Mouse (Mus musculus) thymus, adult 2 months (tissue): ENCODE measurements around the gene Dnah17. TPM values are rescaled to one million over a fixed set of nuclear protein-coding genes. Genes with fewer than 3 reads are reported as not detected.

Experiments
- DNase-seq: peaks from one replicate; pipeline ENCODE4 v3.0.0; 2021
- H3K27ac ChIP-seq: fragments of 200-500 bp; 2 replicates; pipeline ENCODE4 v1.5.1; 2012; ENCODE audit warnings: low read length, control low read depth; ENCODE audit not compliant: control insufficient read depth, insufficient read depth
- H3K27me3 ChIP-seq: fragments of 200-500 bp; 2 replicates; pipeline ENCODE4 v1.6.1; 2012; ENCODE audit warnings: mild to moderate bottlenecking, low read length, moderate library complexity, mixed read lengths; ENCODE audit not compliant: control insufficient read depth, insufficient read depth
- H3K36me3 ChIP-seq: fragments of 200-500 bp; 2 replicates; pipeline ENCODE4 v1.6.1; 2012; ENCODE audit warnings: mild to moderate bottlenecking, low read length, moderate library complexity; ENCODE audit not compliant: control insufficient read depth, insufficient read depth
- H3K4me1 ChIP-seq: fragments of 200-500 bp; replicated peaks from 2 replicates; pipeline ENCODE4 v1.6.1; 2012; ENCODE audit warnings: low read length; ENCODE audit not compliant: control insufficient read depth, insufficient read depth
- H3K4me3 ChIP-seq: fragments of 200-500 bp; 2 replicates; pipeline ENCODE4 v1.5.1; 2012; ENCODE audit warnings: mild to moderate bottlenecking, low read length, control low read depth, moderate library complexity; ENCODE audit not compliant: control insufficient read depth, insufficient read depth
- CTCF ChIP-seq: fragments of 200-500 bp; IDR thresholded peaks from 2 replicates; pipeline ENCODE4 v1.5.1; 2012; ENCODE audit warnings: mild to moderate bottlenecking, control low read depth, low read length, moderate library complexity, borderline replicate concordance; ENCODE audit not compliant: control insufficient read depth, poor library complexity, insufficient read depth; ENCODE audit errors: extremely low read depth
- POLR2A ChIP-seq: fragments of 200-500 bp; IDR thresholded peaks from 2 replicates; pipeline ENCODE4 v1.6.1; 2012; ENCODE audit warnings: mild to moderate bottlenecking, low read length, control low read depth, moderate library complexity; ENCODE audit not compliant: control insufficient read depth, poor library complexity, insufficient read depth; ENCODE audit errors: extremely low read depth
- WGBS: fragments of 180-500 bp; shearing (Covaris S2); methylation state at CpG from one replicate; pipeline ENCODE4 v1.1.7; 2018; 5-methylcytosine and 5-hydroxymethylcytosine counted together
- polyA plus RNA-seq: library from polyadenylated mRNA; depleted of rRNA; stranded (reverse); fragments of >200 nt; gene quantifications from 2 replicates; pipeline ENCODE4 v1.2.3, GENCODE M21; 2012

Dnah17 gene
- polyA plus RNA-seq, 1 experiment: 2.3 TPM

GRCm38 (mm10) chr11:117989241-117989640 is 141.2 kb downstream of the Dnah17 start:
- H3K4me1 ChIP-seq: peaks cover 51% of the 10 kb centered on the region
- 72% methylated on average over 4 of the region's 4 CpGs for WGBS
- no peaks in the 10 kb centered on the region for H3K36me3 ChIP-seq
- TF ChIP-seq CTCF (no peak), POLR2A (no peak)
- H3K4me3 ChIP-seq: no peak overlapping the region
- DNase-seq: no peak
- H3K27me3 ChIP-seq: no peaks in the 10 kb centered on the region
- H3K27ac ChIP-seq: no peak overlapping the region

DNA sequence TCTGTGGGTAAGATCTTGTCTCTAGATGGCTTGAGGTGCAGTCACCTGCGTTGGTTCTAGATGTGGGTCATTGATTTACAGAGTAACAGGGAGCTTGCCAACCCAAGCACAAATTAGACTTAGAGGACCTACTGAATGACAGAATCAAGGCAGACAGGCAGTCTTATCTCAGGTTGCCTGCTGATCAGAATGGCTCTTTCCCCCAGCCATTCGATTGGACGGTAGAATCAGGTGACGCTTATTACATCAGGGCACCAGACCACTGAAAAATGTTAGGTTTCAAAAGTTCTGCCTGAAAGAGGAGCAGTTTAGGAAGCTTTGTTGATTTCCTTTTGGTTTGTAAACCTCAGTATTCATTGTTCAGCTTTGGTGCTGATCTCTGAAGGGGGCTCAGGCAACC is 142.5 kb downstream of the Dnah17 start:
- Histone ChIP-seq H3K27ac (no peak overlapping the region), H3K27me3 (no peaks in the 10 kb centered on the region), H3K4me1 (peaks cover 41% of the 10 kb centered on the region), H3K36me3 (no peaks in the 10 kb centered on the region), H3K4me3 (no peak overlapping the region)
- 77% methylated on average over 4 of the region's 4 CpGs for WGBS
- DNase-seq: no peak
- TF ChIP-seq CTCF (no peak), POLR2A (no peak)

GRCm38 (mm10) chr11:117987032-117987451 is 143.4 kb downstream of the Dnah17 start:
- WGBS: 1% methylated on average over 32 of the region's 32 CpGs
- no peaks in the 10 kb centered on the region for H3K27me3 ChIP-seq
- DNase-seq: no peak

DNA sequence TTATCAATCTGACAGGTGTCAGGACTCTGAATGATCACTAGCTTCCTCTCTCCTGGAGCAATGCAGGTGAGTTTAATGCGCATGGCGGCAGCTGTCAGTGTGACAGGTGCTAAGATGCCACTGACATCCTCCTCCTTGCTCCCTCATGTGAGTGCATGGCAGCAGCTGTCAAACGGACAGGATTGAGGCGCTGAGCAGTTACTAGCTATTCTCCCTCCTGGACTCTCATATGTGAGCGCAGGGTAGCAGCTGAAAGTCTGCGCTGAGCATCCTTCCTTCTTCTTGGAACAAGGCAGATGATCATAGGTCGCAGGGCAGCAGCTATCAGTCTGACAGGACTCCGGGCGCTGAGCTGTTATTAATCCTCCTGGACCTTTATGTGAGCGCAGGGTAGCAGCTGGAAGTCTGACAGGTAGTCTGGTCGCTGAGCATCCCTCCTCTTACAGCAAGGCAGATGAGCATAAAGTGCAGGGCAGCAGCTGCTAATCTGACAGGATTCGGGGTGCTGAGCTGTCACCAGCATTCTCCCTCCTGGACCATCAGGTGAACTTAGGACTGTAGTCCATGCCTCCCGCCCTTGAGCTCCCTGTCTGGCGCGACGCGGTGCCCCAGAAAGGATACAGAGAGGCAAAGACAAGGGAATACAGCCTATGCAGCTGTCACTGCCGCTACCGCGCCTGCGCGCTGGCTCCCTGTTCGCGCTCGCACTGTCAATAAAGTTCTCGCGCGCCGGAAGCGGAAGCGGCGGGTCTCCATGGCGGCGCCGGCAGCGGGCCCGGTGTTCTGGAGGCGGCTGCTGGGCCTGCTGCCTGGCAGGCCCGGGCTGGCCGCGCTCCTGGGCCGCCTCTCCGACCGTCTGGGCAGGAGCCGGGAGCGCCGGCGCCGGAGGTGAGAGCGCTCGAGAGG is 144.1 kb downstream of the Dnah17 start, which contains the start of gene Pgs1:
TSS of gene Pgs1 (plus strand) at position 167 of the 906 bp plus-strand sequence.
- Histone ChIP-seq H3K27me3 (no peaks in the 10 kb centered on the region), H3K4me1 (peaks cover 27% of the 10 kb centered on the region), H3K36me3 (no peaks in the 10 kb centered on the region), H3K4me3 (peak within 1 kb of the TSS; percentile 95), H3K27ac (no peak within 1 kb of the TSS)
- TF ChIP-seq CTCF (no peak), POLR2A (peak; percentile 84)
- WGBS: 7% methylated on average over 51 of the region's 51 CpGs
- peak; percentile 92 for DNase-seq

More at GRCm38 (mm10) chr11:117987032-117987451, 143.4 kb downstream of the Dnah17 start:
- Histone ChIP-seq H3K4me1 (peaks cover 32% of the 10 kb centered on the region), H3K4me3 (peak overlapping the region; percentile 95), H3K36me3 (no peaks in the 10 kb centered on the region), H3K27ac (no peak overlapping the region; the same call in 1 of the 2 replicates)
- TF ChIP-seq CTCF (no peak), POLR2A (no peak)

DNA sequence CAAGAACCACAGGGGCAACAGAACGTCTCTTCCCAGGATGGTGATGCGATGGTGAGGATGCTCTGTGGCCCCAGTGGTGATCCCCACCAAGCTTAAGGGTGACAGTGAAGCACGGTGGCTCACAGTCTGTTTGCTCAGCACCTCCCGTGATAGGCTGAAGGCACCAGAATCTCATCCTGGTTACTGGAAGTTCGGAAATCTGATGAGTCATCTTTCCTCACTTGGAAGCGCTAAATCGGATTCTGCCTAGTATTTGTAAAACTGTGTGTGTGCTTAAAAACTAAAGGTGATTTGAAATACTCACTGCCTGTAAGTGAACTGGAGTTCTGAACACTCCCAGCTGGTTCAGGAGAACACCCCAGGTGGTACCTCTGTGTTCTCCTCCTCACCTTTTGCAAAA is 146.7 kb downstream of the Dnah17 start:
- TF ChIP-seq POLR2A: no peak
- no peak for DNase-seq
- no peak overlapping the region for H3K27ac ChIP-seq
- no peak overlapping the region for H3K4me3 ChIP-seq
- no peaks in the 10 kb centered on the region for H3K27me3 ChIP-seq
- WGBS: 92% methylated on average over 7 of the region's 7 CpGs
- no peaks in the 10 kb centered on the region for H3K36me3 ChIP-seq
- peaks cover 16% of the 10 kb centered on the region for H3K4me1 ChIP-seq

GRCm38 (mm10) chr11:117982426-117982825 is 148.0 kb downstream of the Dnah17 start:
- no peak overlapping the region for H3K27ac ChIP-seq
- H3K36me3 ChIP-seq: no peaks in the 10 kb centered on the region
- H3K4me1 ChIP-seq: peaks cover 11% of the 10 kb centered on the region

DNA sequence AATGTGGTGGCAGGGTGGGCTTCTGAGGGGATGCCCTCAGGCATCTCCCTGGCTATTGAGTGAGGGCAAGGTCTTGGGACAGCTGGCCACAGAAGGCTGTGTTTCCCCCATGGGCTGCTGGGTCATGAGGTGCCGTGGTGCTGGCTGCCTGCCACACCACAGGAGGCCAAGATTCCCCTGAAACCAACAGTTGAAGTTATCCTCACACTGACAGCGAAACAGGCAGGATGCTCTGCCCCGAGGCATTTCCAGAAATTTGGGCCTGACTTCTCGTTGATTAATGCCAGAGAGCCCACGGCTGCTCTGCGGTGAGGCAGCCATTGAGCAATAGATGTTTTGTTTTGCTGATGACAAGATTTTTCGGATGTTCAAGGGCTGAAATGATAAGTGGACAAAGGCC is 151.0 kb downstream of the Dnah17 start:
- no peak for DNase-seq
- no peak overlapping the region for H3K4me3 ChIP-seq
- H3K27me3 ChIP-seq: no peaks in the 10 kb centered on the region

More at GRCm38 (mm10) chr11:117982426-117982825, 148.0 kb downstream of the Dnah17 start:
- DNase-seq: no peak
- WGBS: 91% methylated on average over 5 of the region's 5 CpGs
- Histone ChIP-seq H3K27me3 (no peaks in the 10 kb centered on the region), H3K4me3 (no peak overlapping the region)
- TF ChIP-seq CTCF (no peak), POLR2A (no peak)

More for the DNA sequence above, 151.0 kb downstream of the Dnah17 start:
- Histone ChIP-seq H3K27ac (no peak overlapping the region), H3K4me1 (peaks cover 22% of the 10 kb centered on the region), H3K36me3 (no peaks in the 10 kb centered on the region)
- 46% methylated on average over 7 of the region's 7 CpGs for WGBS
- TF ChIP-seq POLR2A (no peak), CTCF (no peak)
